Mouse (Mus musculus) heart, postnatal 14 days (tissue): ENCODE data around the gene Rgsl1. TPM values are rescaled to one million over a fixed set of nuclear protein-coding genes. Genes with fewer than 3 reads are reported as not detected.
"Not testable (repeated sequence)": the region's sequence is repeated elsewhere in the genome, so short reads cannot be mapped to it uniquely, and the experiment has no call there.

Experiments used
- DNase-seq, 2 experiments: peaks; one replicate each; pipeline ENCODE4 v3.0.0; 2021 to 2022
- intact Hi-C: fragments of 180-260 bp; cut with DNase I; formaldehyde crosslinking; loops from one replicate; pipeline ENCODE4 v1.15.1; 2025
- total RNA-seq, 2 experiments: library from RNA; stranded (reverse); gene quantifications; 2 replicates each; pipeline ENCODE4 v1.2.3; 2021

Rgsl1 gene
- total RNA-seq, 2 experiments from 2014 or later = not detected

DNA sequence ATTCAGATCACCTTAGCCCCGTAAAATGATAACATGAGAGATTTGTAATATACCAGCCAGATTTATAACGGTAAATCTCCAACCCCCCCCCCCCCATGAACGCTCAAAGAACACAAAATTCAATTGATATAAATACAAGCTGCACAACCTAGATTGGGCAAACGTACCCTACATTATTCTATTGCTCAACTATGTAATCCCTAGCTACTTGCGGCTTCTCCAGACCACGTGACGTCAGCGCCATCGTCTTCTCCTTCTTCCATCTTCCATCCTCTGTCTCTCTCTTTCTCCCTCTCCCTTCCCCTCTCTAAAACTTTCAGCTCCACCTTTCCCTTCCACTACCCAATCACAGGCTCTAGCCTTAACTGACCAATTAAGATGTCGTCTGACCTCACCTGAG is 65.7 kb downstream of the Rgsl1 start:
- no peak for DNase-seq
- intact Hi-C loops = no loop called here

DNA sequence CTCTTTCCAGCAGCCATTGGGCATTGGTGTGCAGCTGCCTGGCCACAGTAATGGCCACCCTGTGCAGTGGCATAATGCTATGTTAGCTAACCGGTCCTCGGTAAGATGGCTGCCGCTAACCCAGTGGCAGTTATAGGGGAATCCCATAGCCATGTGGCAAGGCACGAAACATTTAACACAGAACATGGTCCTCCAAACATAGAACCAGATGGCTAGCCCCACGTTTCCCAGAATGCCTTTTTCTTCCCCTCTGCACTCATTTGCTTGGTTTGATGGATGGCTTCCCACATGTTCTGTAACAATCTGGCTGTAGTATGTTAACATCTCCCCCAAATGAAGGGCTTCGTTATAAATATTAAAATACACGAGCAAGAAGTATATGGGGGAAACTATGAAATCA is 67.7 kb downstream of the Rgsl1 start:
- DNase-seq = no peak
- intact Hi-C loops = no loop called here

DNA sequence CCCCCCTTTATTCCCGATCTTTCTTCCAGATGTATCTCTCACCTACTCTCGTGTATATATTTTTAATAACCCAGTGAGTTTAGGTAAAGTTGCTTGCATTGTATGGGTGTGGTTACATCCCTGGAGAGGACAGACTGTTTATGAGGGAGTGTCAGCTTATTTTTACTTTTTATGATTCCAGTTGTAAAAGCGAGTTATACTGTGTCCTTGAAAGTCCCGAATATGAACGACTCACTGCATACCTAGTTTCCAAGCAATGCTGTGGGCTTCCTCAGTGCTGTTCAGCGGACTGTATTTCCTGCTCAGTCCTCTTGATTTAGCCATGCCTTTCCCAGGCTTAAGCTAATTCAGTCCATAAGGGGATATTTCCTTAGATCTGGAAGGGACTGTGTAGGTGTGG is 68.8 kb downstream of the Rgsl1 start:
- DNase-seq = no peak
- intact Hi-C loops = no loop called here

DNA sequence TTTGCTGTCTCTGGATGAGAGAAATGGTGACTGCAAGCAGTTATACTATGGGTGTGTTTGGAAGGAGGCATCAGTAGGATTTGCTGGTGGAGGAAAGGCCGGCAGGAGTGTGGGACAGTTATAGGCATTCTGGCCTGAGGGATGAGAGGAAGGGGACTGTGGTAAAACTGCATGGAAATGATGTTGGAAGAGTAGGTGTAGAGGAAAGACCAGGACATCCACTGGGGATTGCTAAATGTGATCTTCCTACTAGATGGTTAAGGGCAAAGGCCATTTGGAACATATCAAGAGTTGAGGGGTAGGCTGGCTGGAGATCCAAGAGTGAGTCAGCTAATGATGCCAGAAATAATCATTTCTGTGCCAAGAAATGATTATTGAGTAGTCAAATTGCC is 73.2 kb downstream of the Rgsl1 start:
- no peak for DNase-seq
- intact Hi-C loops = no loop called here

DNA sequence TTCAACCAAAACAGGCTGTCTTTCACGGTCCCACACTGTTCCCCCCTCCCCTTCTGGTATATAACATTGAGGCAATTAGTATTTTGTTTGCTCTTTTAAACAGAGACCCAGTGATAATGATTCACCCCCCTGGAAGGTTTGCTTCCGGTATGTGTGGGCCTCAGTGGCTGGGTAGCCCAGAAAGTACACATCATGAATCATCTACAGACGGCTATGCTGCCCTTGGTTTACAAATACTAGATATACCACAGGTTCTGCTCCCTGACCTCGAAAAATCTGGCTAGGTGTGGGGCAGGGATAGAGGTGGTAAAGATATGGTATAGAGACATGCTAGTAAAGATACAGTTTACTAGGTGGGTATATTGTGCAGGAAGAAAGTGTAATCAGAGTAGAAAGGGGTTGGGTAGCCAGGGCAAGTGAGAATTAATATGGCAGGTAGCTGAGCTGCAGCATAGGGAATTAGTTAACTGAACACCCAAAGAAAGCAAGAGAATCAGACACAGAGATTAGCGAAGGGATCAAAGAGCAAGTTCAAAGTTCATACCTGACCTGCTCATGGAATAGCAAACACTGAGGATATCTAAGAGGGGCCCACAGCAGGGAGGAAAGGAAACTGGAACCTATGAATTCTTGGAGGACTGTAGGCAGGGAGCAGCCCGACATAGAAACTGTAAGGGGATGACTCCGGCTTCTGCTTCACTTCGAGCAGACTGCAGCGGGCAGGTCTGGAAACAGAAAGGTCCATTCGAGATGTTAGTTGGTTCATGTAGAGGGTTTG is 73.8 kb downstream of the Rgsl1 start:
- DNase-seq = no peak
- intact Hi-C loops = no loop called here

DNA sequence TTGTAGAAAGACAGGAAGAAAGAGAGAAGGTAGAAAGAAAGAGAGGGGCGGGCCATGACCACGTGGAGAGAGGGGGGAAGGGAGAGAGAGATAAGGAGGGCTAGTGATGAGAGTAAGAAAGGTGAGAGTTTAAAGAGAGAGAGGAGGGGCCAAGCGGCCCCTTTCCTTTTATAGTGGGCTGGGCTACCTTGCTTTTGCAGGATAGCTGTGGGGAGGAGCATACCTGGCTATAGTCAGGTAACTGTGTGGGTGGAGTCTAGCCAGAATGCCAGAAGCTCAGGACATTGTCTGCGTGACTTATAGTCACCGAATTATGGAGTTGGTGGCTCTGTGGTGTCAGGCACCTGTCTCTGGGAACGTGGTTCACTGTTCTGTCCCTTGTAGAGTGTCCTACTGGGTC is 74.4 kb downstream of the Rgsl1 start:
- DNase-seq, intact Hi-C loops: not testable (repeated sequence)

DNA sequence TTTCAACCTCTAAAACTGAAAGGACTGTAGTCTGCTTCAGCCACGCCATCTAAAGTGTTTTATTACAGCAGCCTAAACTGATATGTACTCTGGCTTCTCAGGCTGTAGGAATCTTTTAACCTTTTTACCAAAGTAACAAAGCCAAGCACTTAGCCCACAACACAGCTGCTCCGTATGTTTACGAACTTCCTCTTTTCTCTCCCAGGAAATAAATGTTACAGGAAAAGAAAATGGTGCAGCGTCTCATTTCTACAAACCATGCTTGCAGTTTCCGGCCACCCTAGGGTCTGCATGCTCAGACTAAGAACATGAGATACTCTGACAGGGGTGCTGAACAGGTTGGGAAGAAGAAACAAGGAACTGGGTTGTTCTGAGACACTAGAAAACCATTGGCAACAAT is 75.5 kb downstream of the Rgsl1 start:
- intact Hi-C loops = no loop called here
- no peak for DNase-seq

DNA sequence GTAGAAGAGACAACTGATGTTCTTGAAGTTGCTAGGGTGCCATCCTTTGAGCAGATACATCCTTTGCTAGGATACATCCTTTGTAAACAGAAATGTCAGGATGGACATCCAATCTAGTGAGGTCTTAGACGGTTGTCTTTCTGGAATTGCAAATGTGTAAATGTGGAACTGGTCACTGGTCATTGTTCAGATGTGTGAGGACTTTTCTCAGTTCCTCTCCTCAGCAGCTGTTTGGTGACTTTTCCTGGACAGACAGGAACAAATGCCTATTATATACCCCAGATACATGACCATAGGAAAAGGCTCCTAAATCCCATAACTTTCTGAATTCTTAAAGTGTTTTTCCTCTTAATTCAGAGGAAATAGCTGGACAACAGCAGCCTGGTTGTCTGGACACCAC is 76.7 kb downstream of the Rgsl1 start:
- no peak for DNase-seq
- intact Hi-C loops = no loop called here

DNA sequence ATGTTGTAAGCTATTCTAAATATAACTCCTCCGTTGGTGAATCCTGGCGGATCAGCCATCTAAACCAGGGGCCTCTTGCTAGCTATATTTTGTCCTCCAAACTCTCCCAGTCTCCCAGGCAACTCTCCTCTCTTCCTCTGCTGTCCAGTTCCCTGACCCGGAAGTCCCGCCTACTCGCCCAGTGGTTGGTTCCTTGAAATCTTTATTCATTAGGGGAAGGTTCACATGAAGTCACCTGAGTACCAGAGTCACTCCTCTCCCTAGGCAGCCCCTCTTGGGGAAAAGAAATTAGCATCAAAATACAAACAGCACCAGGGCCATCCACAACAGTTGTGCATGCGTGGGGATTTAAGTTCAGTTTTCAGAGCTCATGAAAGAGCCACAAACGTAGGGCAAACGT is 77.6 kb downstream of the Rgsl1 start:
- DNase-seq = no peak
- intact Hi-C loops = no loop called here

DNA sequence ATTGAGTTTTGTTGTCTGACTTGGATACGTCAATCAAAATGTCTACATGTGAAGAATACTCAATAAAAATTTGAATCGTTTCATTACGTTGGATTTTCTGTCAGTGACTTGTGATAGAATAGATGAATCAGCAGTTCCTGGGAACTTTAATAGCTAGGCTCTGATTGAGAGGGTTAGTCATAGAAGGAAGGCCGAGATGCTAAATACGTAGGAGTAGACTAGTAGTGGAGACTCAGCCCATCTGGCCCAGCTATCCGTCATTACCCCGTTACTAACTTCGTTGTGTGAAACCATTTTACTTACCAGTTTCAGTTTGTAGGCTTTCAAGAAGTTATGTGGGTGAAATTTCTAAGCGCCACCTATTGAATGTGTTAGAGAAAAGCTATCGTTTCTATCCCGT is 79.8 kb downstream of the Rgsl1 start:
- no peak for DNase-seq
- intact Hi-C loops = no loop called here

DNA sequence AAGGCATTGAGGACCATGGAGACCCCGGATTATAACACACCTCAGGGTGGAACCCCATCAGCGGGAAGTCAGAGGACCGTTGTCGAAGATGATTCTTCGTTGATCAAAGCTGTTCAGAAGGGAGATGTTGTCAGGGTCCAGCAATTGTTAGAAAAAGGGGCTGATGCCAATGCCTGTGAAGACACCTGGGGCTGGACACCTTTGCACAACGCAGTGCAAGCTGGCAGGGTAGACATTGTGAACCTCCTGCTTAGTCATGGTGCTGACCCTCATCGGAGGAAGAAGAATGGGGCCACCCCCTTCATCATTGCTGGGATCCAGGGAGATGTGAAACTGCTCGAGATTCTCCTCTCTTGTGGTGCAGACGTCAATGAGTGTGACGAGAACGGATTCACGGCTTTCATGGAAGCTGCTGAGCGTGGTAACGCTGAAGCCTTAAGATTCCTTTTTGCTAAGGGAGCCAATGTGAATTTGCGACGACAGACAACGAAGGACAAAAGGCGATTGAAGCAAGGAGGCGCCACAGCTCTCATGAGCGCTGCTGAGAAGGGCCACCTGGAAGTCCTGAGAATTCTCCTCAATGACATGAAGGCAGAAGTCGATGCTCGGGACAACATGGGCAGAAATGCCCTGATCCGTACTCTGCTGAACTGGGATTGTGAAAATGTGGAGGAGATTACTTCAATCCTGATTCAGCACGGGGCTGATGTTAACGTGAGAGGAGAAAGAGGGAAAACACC is 90.0 kb downstream of the Rgsl1 start:
- intact Hi-C loops = loop anchor here (5.0 kb wide), 2 partner anchors 53 to 428 kb away; no protein-coding TSS in a partner anchor
- DNase-seq = no peak

DNA sequence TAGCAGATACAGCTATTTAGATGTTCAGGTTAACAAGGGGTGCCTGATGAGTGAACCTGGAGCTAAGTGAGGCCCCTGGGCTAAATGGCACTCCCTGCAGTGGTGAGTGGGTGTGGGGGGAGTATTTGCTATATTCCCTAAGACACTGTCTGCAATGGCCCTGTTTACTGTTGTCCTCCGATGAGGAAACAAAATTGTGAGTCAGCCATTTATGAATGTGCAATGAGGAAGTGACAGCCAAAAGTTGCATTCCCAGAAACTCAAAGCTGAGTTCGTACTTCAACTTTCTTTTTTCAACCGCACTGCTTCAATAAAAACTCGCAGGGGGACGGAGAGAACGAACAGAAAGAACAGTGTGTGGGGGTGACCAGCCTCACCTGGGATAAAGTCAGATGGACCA is 91.4 kb downstream of the Rgsl1 start:
- no peak for DNase-seq
- intact Hi-C loops = loop anchor here (5.0 kb wide), 2 partner anchors 55 to 430 kb away; no protein-coding TSS in a partner anchor

DNA sequence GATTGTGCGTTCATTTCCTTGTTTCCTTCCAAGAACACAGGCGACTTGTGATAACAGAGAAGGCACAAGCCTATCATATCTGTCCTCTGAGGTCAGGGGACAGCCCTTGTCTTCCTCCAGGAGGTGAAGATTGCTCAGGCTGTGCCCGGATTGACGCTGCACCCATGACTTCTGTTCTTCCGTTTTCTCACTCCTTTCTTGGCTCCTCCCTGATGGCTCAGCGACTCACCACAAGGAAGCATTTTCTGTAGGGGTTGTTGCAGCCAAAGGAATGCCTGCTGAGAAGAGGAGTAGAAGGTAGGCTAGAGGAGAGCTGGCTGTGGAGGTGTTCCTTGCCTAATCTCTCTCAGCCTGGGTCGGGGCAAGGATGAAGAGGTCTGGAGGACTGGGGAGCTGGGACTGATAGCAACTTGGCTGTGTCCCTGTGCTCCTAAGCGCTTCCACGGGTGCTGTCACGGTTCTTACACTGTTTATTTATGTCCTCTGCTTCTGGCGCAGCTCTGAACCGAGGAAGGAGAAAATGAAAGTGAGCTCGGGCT is 92.1 kb downstream of the Rgsl1 start:
- peak; percentile 32 to 48 for DNase-seq
- intact Hi-C loops = loop anchor here (5.0 kb wide), 2 partner anchors 55 to 430 kb away; no protein-coding TSS in a partner anchor

DNA sequence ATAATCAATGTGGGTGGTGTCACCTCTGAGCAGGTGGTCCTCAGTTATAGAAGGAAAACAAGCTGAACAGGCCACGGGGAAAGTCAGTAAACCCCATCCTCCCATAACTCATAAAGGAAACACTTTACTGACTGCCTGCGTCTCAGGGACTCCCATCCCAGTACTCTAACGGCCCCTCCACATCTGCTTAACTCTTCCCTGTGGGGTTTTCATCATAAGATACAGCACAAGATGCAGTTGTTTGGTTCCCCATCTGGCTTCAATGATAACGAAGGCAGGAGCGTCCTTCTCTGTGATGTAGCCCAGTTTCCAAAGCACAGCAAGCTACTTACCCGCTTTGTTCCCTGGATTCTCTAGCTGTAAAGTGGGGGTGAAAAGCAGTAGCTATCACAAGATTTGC is 93.9 kb downstream of the Rgsl1 start:
- intact Hi-C loops = loop anchor here (5.0 kb wide), 2 partner anchors 57 to 432 kb away; no protein-coding TSS in a partner anchor
- DNase-seq = no peak

DNA sequence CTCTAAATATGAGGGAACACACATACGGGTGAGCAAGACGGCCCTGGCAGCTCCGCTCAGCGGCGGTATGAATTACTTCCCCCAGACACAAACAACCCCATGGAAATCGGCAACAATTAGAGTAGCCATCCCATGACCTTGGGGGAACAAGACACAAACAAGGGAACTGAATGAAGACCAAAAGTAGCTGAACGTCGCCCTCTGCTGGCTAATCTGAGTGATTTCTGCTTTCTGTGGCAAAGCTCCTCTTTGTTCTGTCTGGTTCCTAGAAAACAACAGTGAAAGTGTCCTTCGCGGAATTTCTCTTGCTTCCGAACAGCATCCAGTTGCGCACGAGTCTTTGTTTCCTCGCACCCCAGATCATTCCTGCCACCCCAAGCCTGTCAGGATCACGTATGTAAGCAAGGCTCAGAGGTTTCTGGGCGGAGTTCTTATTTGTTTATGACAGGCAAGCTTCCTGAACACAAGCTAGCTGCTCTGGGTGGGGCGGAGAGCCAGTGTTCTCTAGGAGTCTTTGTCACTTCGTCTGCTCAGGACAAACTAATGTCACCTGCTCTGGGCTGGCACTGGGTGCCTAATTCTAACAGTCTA is 94.6 kb downstream of the Rgsl1 start, which contains the start of gene Rnasel:
TSS of gene Rnasel (plus strand) at position 216 of the 591 bp plus-strand sequence.
- intact Hi-C loops = loop anchor here (5.0 kb wide), 1 partner anchor 262 kb away; the partner anchor contains the start of gene Dhx9
- peak; percentile 78 to 79 for DNase-seq

DNA sequence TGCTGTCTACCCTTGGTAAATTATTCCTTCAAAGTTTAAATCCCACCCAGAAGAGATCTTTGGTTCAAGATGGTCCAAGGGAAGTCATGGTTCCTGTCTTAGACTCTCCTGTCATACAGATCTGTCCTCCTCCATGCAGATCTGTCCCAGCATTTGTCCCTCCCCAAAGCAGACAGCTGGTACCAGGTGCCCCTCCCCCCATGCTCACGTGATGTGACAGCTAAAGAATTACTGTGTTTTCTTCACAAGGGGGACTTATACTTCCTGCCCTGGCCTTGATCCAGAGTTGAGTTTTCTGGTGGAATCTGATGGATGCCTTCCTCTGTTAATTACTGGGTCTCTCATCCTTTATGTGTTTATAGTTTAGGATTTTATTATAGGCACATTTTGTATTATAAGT is 95.4 kb downstream of the Rgsl1 start:
- intact Hi-C loops = loop anchor here (5.0 kb wide), 1 partner anchor 261 kb away; the partner anchor contains the start of gene Dhx9
- peak in 1 of 2 experiments; percentile 56 for DNase-seq

DNA sequence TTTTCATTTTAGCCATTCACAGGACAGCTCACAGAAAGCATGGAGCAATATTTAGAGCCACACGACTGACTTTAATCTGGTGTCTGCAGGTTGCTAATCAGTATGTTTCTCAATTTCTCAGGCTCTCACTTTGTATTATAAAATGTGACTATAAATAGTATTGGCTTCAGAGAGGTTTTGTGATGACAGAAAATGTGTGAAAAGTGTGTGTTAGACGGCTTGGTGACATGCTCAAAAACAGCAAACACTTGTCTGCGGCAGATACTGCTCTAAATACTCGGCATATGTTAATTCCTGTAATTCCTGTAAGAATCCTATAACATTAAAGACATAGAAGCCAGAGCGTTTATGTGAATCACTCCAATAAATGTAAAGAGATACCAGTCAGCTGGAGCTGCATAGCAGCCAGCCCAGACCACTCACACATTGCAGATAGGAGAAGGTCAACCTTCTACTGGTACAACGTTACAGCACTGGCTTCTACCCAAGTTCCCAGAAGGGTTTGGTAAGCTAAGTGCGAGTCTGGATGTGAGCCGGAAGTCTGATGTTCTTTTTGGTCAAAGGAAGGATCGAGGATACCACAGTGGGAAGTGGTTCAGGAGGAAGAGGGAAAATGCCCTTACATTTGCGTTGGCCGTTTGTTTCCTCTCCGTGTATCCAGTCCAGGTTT is 95.9 kb downstream of the Rgsl1 start:
- intact Hi-C loops = loop anchor here (5.0 kb wide), 1 partner anchor 261 kb away; the partner anchor contains the start of gene Dhx9

DNA sequence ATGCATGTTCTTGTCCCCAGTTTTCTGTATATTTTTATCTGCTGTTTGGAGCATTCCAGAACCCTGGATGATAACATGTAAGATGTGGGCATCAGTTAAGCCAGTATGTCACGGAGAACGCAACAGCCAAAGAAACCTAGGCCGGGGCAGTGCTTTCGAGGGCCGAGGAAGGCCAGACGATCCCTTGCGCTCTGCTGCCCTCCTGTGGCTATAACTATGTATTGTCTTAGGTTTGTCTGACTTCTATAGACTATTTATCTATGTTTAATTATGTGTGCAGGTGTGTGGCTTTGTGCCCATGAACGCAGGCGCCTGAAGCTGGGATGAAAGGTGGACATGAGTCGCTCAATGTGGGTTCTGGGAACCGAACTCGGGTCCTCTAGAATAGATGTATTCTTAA is 97.2 kb downstream of the Rgsl1 start:
- peak; percentile 77 to 86 for DNase-seq

More for the DNA sequence above, 95.9 kb downstream of the Rgsl1 start:
- peak in 1 of 2 experiments; percentile 33 for DNase-seq

DNA sequence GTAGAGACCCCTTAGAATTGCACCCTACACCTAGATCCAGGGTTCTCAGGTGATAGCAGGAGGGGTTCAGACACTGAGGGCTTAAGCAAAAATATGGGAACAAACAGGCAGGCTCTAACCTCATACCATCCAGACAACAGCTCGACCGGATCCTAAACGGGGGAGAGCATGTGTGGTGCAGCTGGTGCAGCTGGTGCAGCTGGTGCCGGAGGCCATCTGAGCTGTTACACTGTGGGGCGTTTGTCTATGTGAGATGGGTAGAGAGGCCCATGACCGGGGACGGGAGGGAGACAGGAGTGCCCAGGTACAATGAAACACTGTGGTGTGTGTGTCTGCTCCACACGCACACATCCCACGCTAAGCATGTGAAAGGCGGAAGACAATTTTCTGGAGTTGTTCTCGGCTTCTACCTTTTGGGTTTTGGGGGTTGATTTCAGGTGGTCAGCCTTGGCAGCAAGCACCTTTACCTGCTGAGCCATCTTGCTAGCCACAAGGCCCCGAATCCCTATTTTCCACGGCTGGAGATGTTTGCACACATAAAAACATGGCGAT is 97.7 kb downstream of the Rgsl1 start:
- no peak for DNase-seq
- intact Hi-C loops = loop anchor here (1.0 to 5.0 kb wide), 2 partner anchors 189 to 259 kb away; partner anchors contain the start of gene Dhx9

More for the DNA sequence above, 97.2 kb downstream of the Rgsl1 start:
- intact Hi-C loops = loop anchor here (1.0 to 5.0 kb wide), 2 partner anchors 189 to 259 kb away; partner anchors contain the start of gene Dhx9
